Comparison of ENCODE assay signal across 8 mouse cellular contexts in genomic region chr17:29796086-29796485, GRCm38 (mm10).
DNase-seq lines count a peak whose midpoint lies in the region.

No protein-coding gene starts in this region.

- peaks cover 53% of the 10 kb centered on the region for H3K4me1 ChIP-seq in embryonic facial prominence, embryonic 10.5 days

- no peaks in the 10 kb centered on the region for H3K9me3 ChIP-seq in embryonic facial prominence, embryonic 10.5 days

- H3K4me3 ChIP-seq in embryonic facial prominence, embryonic 10.5 days, result no peak overlapping the region

- H3K36me3 ChIP-seq in embryonic facial prominence, embryonic 10.5 days (replicated peaks), result no peaks in the 10 kb centered on the region

- H3K27ac ChIP-seq in embryonic facial prominence, embryonic 10.5 days (replicated peaks), result peak overlapping the region; percentile 83; the same call in 1 of the 2 replicates

- intact Hi-C loops in heart, postnatal 10 days (cut with DNase I), result loop anchor here (1.0 to 2.0 kb wide), 2 partner anchors 57 to 87 kb away; no protein-coding TSS in a partner anchor

- peaks cover 44% of the 10 kb centered on the region for H3K27me3 ChIP-seq in embryonic facial prominence, embryonic 10.5 days (replicated peaks; ENCODE audit: low read depth, poor library complexity, severe bottlenecking)

- WGBS in embryonic facial prominence, embryonic 10.5 days, result 12% methylated on average over 7 of the region's 7 CpGs

- peak; percentile 44 to 71 for DNase-seq in CD8-positive naive resting alpha-beta T cell, adult 2 months (ENCODE audit: low read depth in 2 of 2, low spot score in 2 of 2)
- DNase-seq in adrenal gland, postnatal 14 days, result peak; percentile 91
- peak; percentile 86 for DNase-seq in embryonic facial prominence, embryonic 10.5 days (ENCODE audit: low spot score)
- peak; percentile 72 to 89 for DNase-seq in heart, postnatal 10 days
- DNase-seq in layer of hippocampus, adult 9-11 months, result peak; percentile 52
- peak; percentile 71 for DNase-seq in lung, postnatal 25 days (ENCODE audit: low spot score)
- DNase-seq in ovary, postnatal 36 days (ENCODE audit: low spot score), result peak; percentile 77
- peak; percentile 75 to 77 for DNase-seq in thymus, postnatal 36 days
